Comparison of ENCODE assay signal across 9 mouse cellular contexts in genomic region chr1:191981426-191982102, GRCm38 (mm10). TPM values are rescaled to one million over a fixed set of nuclear protein-coding genes. Genes with fewer than 3 reads are reported as not detected.
DNase-seq lines count a peak whose midpoint lies in the region; ATAC-seq and TF ChIP-seq lines count a peak whose summit lies in the region.
"Had no signal": no experiment of that assay in that cellular context is flagged by ENCODE, and none has a peak within 500 bp of the region (broad histone marks: within the 10 kb centered on the region; RNA-seq: fewer than 3 reads in every experiment).

No protein-coding gene starts in this region.

- WGBS in heart, embryonic 14.5 days = 9% methylated on average over 5 of the region's 6 CpGs
- WGBS in limb, embryonic 15.5 days = 15% methylated on average over 6 of the region's 6 CpGs
- 10% methylated on average over 6 of the region's 6 CpGs for WGBS in olfactory bulb, adult 2 months

- TF ChIP-seq POLR2A in olfactory bulb, adult 2 months (IDR thresholded peaks at IDR 0.05; ENCODE audit: insufficient read depth, low read depth, low read length) = no peak

- H3K4me1 ChIP-seq in heart, embryonic 14.5 days (ENCODE audit: control insufficient read depth in 2 of 2, insufficient read depth in 2 of 2, low read length in 2 of 2) = peaks cover 44 to 55% of the 10 kb centered on the region in 2 experiments
- H3K4me1 ChIP-seq in limb, embryonic 15.5 days = peaks cover 22% of the 10 kb centered on the region
- H3K4me1 ChIP-seq in olfactory bulb, adult 2 months (ENCODE audit: control insufficient read depth, insufficient read depth, low read length) = peaks cover 41% of the 10 kb centered on the region
- H3K4me1 ChIP-seq: liver, embryonic 15.5 days had no signal

- 0 out of 2 replicates have a peak overlapping the region, but pooled peaks have one; percentile 19 for H3K4me2 ChIP-seq in heart, embryonic 14.5 days (ENCODE audit: low read length)
- no peak overlapping the region for H3K4me2 ChIP-seq in limb, embryonic 15.5 days
- H3K4me2 ChIP-seq: liver, embryonic 15.5 days had no signal

- no peak for TF ChIP-seq CTCF in olfactory bulb, adult 2 months (IDR thresholded peaks at IDR 0.05; ENCODE audit: insufficient read depth, low read depth, low read length)

- peak; percentile 64 for DNase-seq in adrenal gland, postnatal 14 days
- DNase-seq in adrenal gland, adult 8-10 months = no peak
- peak; percentile 56 for DNase-seq in Muller cell, postnatal 12 days (ENCODE audit: inconsistent ontology term)
- no peak for DNase-seq in layer of hippocampus, adult 9-11 months
- no peak for DNase-seq in left cerebral cortex, adult 9 months (ENCODE audit: low spot score in 2 of 2)

- no peaks in the 10 kb centered on the region for H3K27me3 ChIP-seq in heart, embryonic 14.5 days (ENCODE audit: control insufficient read depth, insufficient read depth, low read length)
- H3K27me3 ChIP-seq in limb, embryonic 15.5 days = peaks cover 11% of the 10 kb centered on the region

- H3K9me3 ChIP-seq in heart, embryonic 14.5 days (ENCODE audit: control insufficient read depth, low read length) = no peaks in the 10 kb centered on the region
- H3K9me3 ChIP-seq in limb, embryonic 15.5 days = no peaks in the 10 kb centered on the region
- H3K9me3 ChIP-seq: liver, embryonic 15.5 days had no signal

- no peak overlapping the region for H3K9ac ChIP-seq in heart, embryonic 14.5 days (ENCODE audit: low read length)
- no peak overlapping the region for H3K9ac ChIP-seq in limb, embryonic 15.5 days
- H3K9ac ChIP-seq: liver, embryonic 15.5 days had no signal

- ATAC-seq in heart, embryonic 14.5 days (ENCODE audit: insufficient number of reproducible peaks, insufficient read depth, low FRiP score, low read depth) = peak; percentile 88
- ATAC-seq in limb, embryonic 15.5 days (ENCODE audit: insufficient number of reproducible peaks, low FRiP score, low TSS enrichment, low read depth) = peak; percentile 71; the same call in 1 of the 2 replicates

- peak overlapping the region; percentile 88 to 89 for H3K27ac ChIP-seq in heart, embryonic 14.5 days (replicated peaks in 1 of 2; ENCODE audit: control insufficient read depth in 1 of 2, insufficient read depth in 1 of 2, low read depth in 2 of 2, low read length in 2 of 2)
- H3K27ac ChIP-seq in limb, embryonic 15.5 days = no peak overlapping the region
- 0 out of 2 replicates have a peak overlapping the region, but pooled peaks have one; percentile 22 for H3K27ac ChIP-seq in olfactory bulb, adult 2 months (ENCODE audit: insufficient read depth, low read depth, low read length)
- H3K27ac ChIP-seq: liver, embryonic 15.5 days had no signal

- no peak overlapping the region for H3K4me3 ChIP-seq in heart, embryonic 14.5 days (ENCODE audit: control insufficient read depth in 1 of 2, insufficient read depth in 1 of 2, low read depth in 1 of 2, low read length in 2 of 2)
- H3K4me3 ChIP-seq in limb, embryonic 15.5 days = no peak overlapping the region
- H3K4me3 ChIP-seq in olfactory bulb, adult 2 months (ENCODE audit: insufficient read depth, low read depth, low read length) = no peak overlapping the region
- H3K4me3 ChIP-seq: liver, embryonic 15.5 days had no signal

- H3K36me3 ChIP-seq in heart, embryonic 14.5 days (ENCODE audit: control insufficient read depth, insufficient read depth, low read length) = no peaks in the 10 kb centered on the region
- no peaks in the 10 kb centered on the region for H3K36me3 ChIP-seq in limb, embryonic 15.5 days
- H3K36me3 ChIP-seq: liver, embryonic 15.5 days had no signal

RNA-seq across cellular contexts. Expression of gene Rd3, which starts 4.4 kb away (rescaled TPM):
- total RNA-seq in adrenal gland, postnatal 14 days (2021) = 0.26 TPM in 1 of 2 replicates, not detected in the other
- total RNA-seq in adrenal gland, adult 8-10 months (2022) = under 1 TPM in 2 of 4 experiments, not detected in 2; 0.21 to 0.22 TPM
- 4.4 and 7.0 TPM in 2 replicates for polyA plus RNA-seq in heart, embryonic 14.5 days (2014; fragmentation: Nextera tagmentation; extraction: Ambion mirVana)
- 0.37 and 0.89 TPM in 2 replicates for polyA plus RNA-seq in limb, embryonic 15.5 days (2015; fragmentation: Nextera tagmentation; extraction: Ambion mirVana)
- not detected in 2 replicates for polyA plus RNA-seq in olfactory bulb, adult 2 months (2012; ENCODE audit: insufficient read depth, insufficient read length, low replicate concordance, missing spikeins)

Comparison
In these comparisons a context has a peak if more than half of its experiments do, and no peak if none do; other contexts are left out.
1. DNase-seq: peak in adrenal gland, postnatal 14 days (single experiment) and Muller cell, postnatal 12 days (single experiment); none in adrenal gland, adult 8-10 months (single experiment), layer of hippocampus, adult 9-11 months (single experiment) and left cerebral cortex, adult 9 months (0 of 2).